In the genomic region with DNA sequence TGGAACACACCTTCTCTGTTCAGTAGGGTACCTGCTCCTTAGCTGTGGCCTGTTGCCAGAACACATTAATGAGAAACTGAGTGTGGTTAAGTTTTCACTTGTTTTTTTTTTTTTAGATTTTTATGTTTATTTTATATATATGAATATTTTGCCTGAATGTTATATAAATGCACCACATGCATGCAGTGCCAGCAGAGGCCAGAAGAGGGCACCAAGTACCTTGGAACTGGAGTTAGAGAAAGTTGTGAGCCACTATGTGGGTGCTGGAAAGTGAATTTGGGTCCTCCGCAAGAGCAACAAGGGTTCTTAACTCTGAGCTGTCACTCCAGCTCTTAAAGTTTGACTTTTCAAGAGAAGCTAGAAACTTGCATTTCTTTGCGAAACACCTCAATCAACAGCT, we compare ENCODE assay signal across 11 mouse cellular contexts. TPM values are rescaled to one million over a fixed set of nuclear protein-coding genes. Genes with fewer than 3 reads are reported as not detected.
DNase-seq lines count a peak whose midpoint lies in the region; ATAC-seq and TF ChIP-seq lines count a peak whose summit lies in the region.
"Had no signal": no experiment of that assay in that cellular context is flagged by ENCODE, and none has a peak within 500 bp of the region (broad histone marks: within the 10 kb centered on the region; RNA-seq: fewer than 3 reads in every experiment).

No protein-coding gene starts in this region.

- peak; percentile 50 for TF ChIP-seq CTCF in hindbrain, postnatal 0 days (IDR thresholded peaks at IDR 0.05; ENCODE audit: low read depth)
- TF ChIP-seq CTCF in CH12.LX (conservative IDR thresholded peaks at IDR 0.05 in 1 of 2, IDR thresholded peaks at IDR 0.05 in 1 of 2; ENCODE audit: low read depth in 2 of 2, low read length in 2 of 2) = peak in 1 of 2 experiments; percentile 42; a peak in 2 of 4 replicates
- TF ChIP-seq CTCF in heart, postnatal 0 days (IDR thresholded peaks at IDR 0.05; ENCODE audit: low read depth) = peak; percentile 49

- 96% methylated on average over 2 of the region's 2 CpGs for WGBS in hindbrain, postnatal 0 days
- WGBS in hindbrain, embryonic 14.5 days = 91% methylated on average over 2 of the region's 2 CpGs
- 94% methylated on average over 2 of the region's 2 CpGs for WGBS in heart, postnatal 0 days
- 91% methylated on average over 2 of the region's 2 CpGs for WGBS in forebrain, embryonic 10.5 days

- no peaks in the 10 kb centered on the region for H3K4me1 ChIP-seq in hindbrain, postnatal 0 days (ENCODE audit: insufficient read depth, low read length)
- no peaks in the 10 kb centered on the region for H3K4me1 ChIP-seq in hindbrain, embryonic 14.5 days (replicated peaks; ENCODE audit: control insufficient read depth, insufficient read depth, low read length)
- H3K4me1 ChIP-seq in CH12.LX (ENCODE audit: control insufficient read depth in 1 of 2, insufficient read depth in 2 of 2) = no peaks in the 10 kb centered on the region
- no peaks in the 10 kb centered on the region for H3K4me1 ChIP-seq in heart, postnatal 0 days (ENCODE audit: control insufficient read depth, insufficient read depth)
- H3K4me1 ChIP-seq in forebrain, embryonic 10.5 days = no peaks in the 10 kb centered on the region
- H3K4me1 ChIP-seq: neural tube, embryonic 13.5 days had no signal

- TF ChIP-seq EP300 in CH12.LX (IDR thresholded peaks at IDR 0.05; ENCODE audit: low read length) = no peak
- no peak for TF ChIP-seq EP300 in heart, postnatal 0 days (IDR thresholded peaks at IDR 0.05; ENCODE audit: low read depth)

- no peak overlapping the region for H3K27ac ChIP-seq in hindbrain, postnatal 0 days
- H3K27ac ChIP-seq in hindbrain, embryonic 14.5 days = no peak overlapping the region
- H3K27ac ChIP-seq in CH12.LX (ENCODE audit: insufficient read depth, low read depth) = no peak overlapping the region
- no peak overlapping the region for H3K27ac ChIP-seq in heart, postnatal 0 days (ENCODE audit: low read depth)
- H3K27ac ChIP-seq in forebrain, embryonic 10.5 days = no peak overlapping the region
- H3K27ac ChIP-seq: neural tube, embryonic 13.5 days had no signal

- peak; percentile 16 for TF ChIP-seq RAD21 in CH12.LX (IDR thresholded peaks at IDR 0.05; ENCODE audit: low read depth, low read length)

- dilution Hi-C loops in CH12.LX (cut with MboI; ENCODE audit: extremely low pct_ligation_motif_present, extremely low pct_unique_long_range_greater_than_20kb, low sequenced_read_pairs) = no loop called here

- no peaks in the 10 kb centered on the region for H3K79me2 ChIP-seq in CH12.LX (replicated peaks; ENCODE audit: control insufficient read depth, extremely low read depth, insufficient read depth, poor library complexity, severe bottlenecking)

- H3K9me3 ChIP-seq in hindbrain, postnatal 0 days (ENCODE audit: low read length) = no peaks in the 10 kb centered on the region
- no peaks in the 10 kb centered on the region for H3K9me3 ChIP-seq in hindbrain, embryonic 14.5 days (ENCODE audit: control insufficient read depth, low read length)
- H3K9me3 ChIP-seq in CH12.LX (replicated peaks; ENCODE audit: low read length) = no peaks in the 10 kb centered on the region
- H3K9me3 ChIP-seq in heart, postnatal 0 days (replicated peaks; ENCODE audit: control insufficient read depth, low read length) = no peaks in the 10 kb centered on the region
- H3K9me3 ChIP-seq in forebrain, embryonic 10.5 days = no peaks in the 10 kb centered on the region
- H3K9me3 ChIP-seq: neural tube, embryonic 13.5 days had no signal

- TF ChIP-seq POLR2A in CH12.LX (IDR thresholded peaks at IDR 0.05; ENCODE audit: low read depth, low read length) = no peak

- H3K4me2 ChIP-seq in hindbrain, postnatal 0 days (ENCODE audit: low read depth, low read length) = no peak overlapping the region
- H3K4me2 ChIP-seq in hindbrain, embryonic 14.5 days (replicated peaks) = no peak overlapping the region
- no peak overlapping the region for H3K4me2 ChIP-seq in CH12.LX (ENCODE audit: insufficient read depth, low read depth, poor library complexity, severe bottlenecking)
- no peak overlapping the region for H3K4me2 ChIP-seq in heart, postnatal 0 days (ENCODE audit: low read depth, low read length)
- H3K4me2 ChIP-seq: neural tube, embryonic 13.5 days had no signal

- in situ Hi-C loops in CH12.LX (cut with MboI; ENCODE audit: low pct_ligation_motif_present, low pct_unique_long_range_greater_than_20kb, low sequenced_read_pairs) = no loop called here

- peak; percentile 7 for DNase-seq in hindbrain, postnatal 0 days (ENCODE audit: low spot score)
- no peak for DNase-seq in hindbrain, embryonic 14.5 days (ENCODE audit: low spot score)
- peak; percentile 22 for DNase-seq in CH12.LX (ENCODE audit: extremely low read depth)
- DNase-seq in adrenal gland, postnatal 14 days = peak; percentile 41
- DNase-seq in heart, postnatal 0 days (ENCODE audit: low spot score) = no peak
- DNase-seq in lung, adult 18-20 months = peak; percentile 4 to 14
- peak; percentile 48 for DNase-seq in splenic B cell, adult 2 months (ENCODE audit: low read depth, low spot score)
- DNase-seq in forebrain, embryonic 10.5 days (ENCODE audit: extremely low spot score, low spot score) = no peak

- H3K36me3 ChIP-seq in hindbrain, postnatal 0 days (ENCODE audit: insufficient read depth, low read length) = no peaks in the 10 kb centered on the region
- H3K36me3 ChIP-seq in hindbrain, embryonic 14.5 days (replicated peaks; ENCODE audit: control insufficient read depth, insufficient read depth) = peaks cover 14% of the 10 kb centered on the region; the same call in 1 of the 2 replicates
- peaks cover 0 to 5% of the 10 kb centered on the region in 2 experiments for H3K36me3 ChIP-seq in CH12.LX (replicated peaks in 1 of 2; ENCODE audit: control insufficient read depth in 1 of 2, insufficient read depth in 1 of 2, low read length in 1 of 2)
- no peaks in the 10 kb centered on the region for H3K36me3 ChIP-seq in heart, postnatal 0 days (replicated peaks; ENCODE audit: control insufficient read depth, insufficient read depth, low read length)
- H3K36me3 ChIP-seq in splenic B cell, adult 2 months (ENCODE audit: control insufficient read depth, insufficient read depth, low read length, poor library complexity, severe bottlenecking) = no peaks in the 10 kb centered on the region
- H3K36me3 ChIP-seq in forebrain, embryonic 10.5 days (replicated peaks) = no peaks in the 10 kb centered on the region
- H3K36me3 ChIP-seq: neural tube, embryonic 13.5 days had no signal

- no peaks in the 10 kb centered on the region for H3K27me3 ChIP-seq in hindbrain, postnatal 0 days (ENCODE audit: insufficient read depth, low read length)
- no peaks in the 10 kb centered on the region for H3K27me3 ChIP-seq in hindbrain, embryonic 14.5 days (ENCODE audit: control insufficient read depth, insufficient read depth, low read length)
- H3K27me3 ChIP-seq in CH12.LX (replicated peaks) = no peaks in the 10 kb centered on the region
- H3K27me3 ChIP-seq in heart, postnatal 0 days (ENCODE audit: control insufficient read depth, insufficient read depth, low read length) = no peaks in the 10 kb centered on the region
- no peaks in the 10 kb centered on the region for H3K27me3 ChIP-seq in splenic B cell, adult 2 months (ENCODE audit: control insufficient read depth, insufficient read depth, low read length, poor library complexity, severe bottlenecking)
- no peaks in the 10 kb centered on the region for H3K27me3 ChIP-seq in forebrain, embryonic 10.5 days (ENCODE audit: poor library complexity, severe bottlenecking)
- H3K27me3 ChIP-seq: neural tube, embryonic 13.5 days had no signal

- no peak overlapping the region for H3K9ac ChIP-seq in hindbrain, postnatal 0 days (replicated peaks; ENCODE audit: low read length)
- no peak overlapping the region for H3K9ac ChIP-seq in hindbrain, embryonic 14.5 days
- H3K9ac ChIP-seq in CH12.LX (ENCODE audit: insufficient read depth, low read depth) = no peak overlapping the region
- H3K9ac ChIP-seq in heart, postnatal 0 days (replicated peaks; ENCODE audit: low read depth, low read length) = no peak overlapping the region
- H3K9ac ChIP-seq: neural tube, embryonic 13.5 days had no signal

- ATAC-seq in hindbrain, postnatal 0 days = no peak
- ATAC-seq in hindbrain, embryonic 14.5 days (ENCODE audit: low FRiP score) = no peak
- ATAC-seq in heart, postnatal 0 days (ENCODE audit: insufficient read depth, low read depth) = no peak

- no peak overlapping the region for H3K4me3 ChIP-seq in hindbrain, postnatal 0 days (ENCODE audit: low read length)
- H3K4me3 ChIP-seq in hindbrain, embryonic 14.5 days (replicated peaks; ENCODE audit: low read length) = no peak overlapping the region
- no peak overlapping the region for H3K4me3 ChIP-seq in CH12.LX (replicated peaks in 1 of 3; ENCODE audit: low read depth in 2 of 3, low read length in 2 of 3, poor library complexity in 1 of 3)
- no peak overlapping the region for H3K4me3 ChIP-seq in heart, postnatal 0 days (ENCODE audit: low read depth, low read length)
- no peak overlapping the region for H3K4me3 ChIP-seq in forebrain, embryonic 10.5 days
- H3K4me3 ChIP-seq: neural tube, embryonic 13.5 days had no signal

RNA-seq across cellular contexts. Expression of gene Slc25a14, which starts 20.9 kb away (rescaled TPM):
- total RNA-seq in hindbrain, postnatal 0 days (2014; rRNA removed) = 12.1 and 18.1 TPM in 2 replicates
- 40.6 and 41.3 TPM in 2 replicates for polyA plus RNA-seq in hindbrain, postnatal 0 days (2015; fragmentation: Nextera tagmentation; extraction: Ambion mirVana)
- 40.8 and 44.8 TPM in 2 replicates for polyA plus RNA-seq in hindbrain, embryonic 14.5 days (2014; fragmentation: Nextera tagmentation; extraction: Ambion mirVana)
- 10.1 and 10.2 TPM in 2 replicates for total RNA-seq in CH12.LX (2012; rRNA removed)
- total RNA-seq in CH12.LX (2014; rRNA removed) = 13.7 and 17.9 TPM in 2 replicates
- 8.9 and 9.7 TPM in 2 replicates for polyA plus RNA-seq in CH12.LX (2012; ENCODE audit: insufficient read length, low read depth)
- 7.1 and 8.2 TPM in 2 replicates for total RNA-seq in adrenal gland, postnatal 14 days (2021)
- 2.5 TPM in 1 of 2 replicates, not detected in the other for total RNA-seq in heart, postnatal 0 days (2014; rRNA removed; ENCODE audit: low replicate concordance)
- 5.5 and 5.7 TPM in 2 replicates for polyA plus RNA-seq in heart, postnatal 0 days (2015; fragmentation: Nextera tagmentation; extraction: Ambion mirVana)
- polyA plus RNA-seq in forebrain, embryonic 10.5 days (2016; fragmentation: Nextera tagmentation; extraction: Ambion mirVana) = 20.5 and 22.6 TPM in 2 replicates

RNA-seq across cellular contexts. Expression of gene Gpr119, which starts 30.2 kb away (rescaled TPM):
- not detected in 2 replicates for total RNA-seq in hindbrain, postnatal 0 days (2014; rRNA removed)
- polyA plus RNA-seq in hindbrain, postnatal 0 days (2015; fragmentation: Nextera tagmentation; extraction: Ambion mirVana) = not detected in 2 replicates
- not detected in 2 replicates for polyA plus RNA-seq in hindbrain, embryonic 14.5 days (2014; fragmentation: Nextera tagmentation; extraction: Ambion mirVana)
- total RNA-seq in CH12.LX (2012; rRNA removed) (not detected in 2 replicates), CH12.LX (2014; rRNA removed) (not detected in 2 replicates)
- polyA plus RNA-seq in CH12.LX (2012; ENCODE audit: insufficient read length, low read depth) = not detected in 2 replicates
- total RNA-seq in adrenal gland, postnatal 14 days (2021) = not detected in 2 replicates
- not detected in 2 replicates for total RNA-seq in heart, postnatal 0 days (2014; rRNA removed; ENCODE audit: low replicate concordance)
- not detected in 2 replicates for polyA plus RNA-seq in heart, postnatal 0 days (2015; fragmentation: Nextera tagmentation; extraction: Ambion mirVana)
- not detected in 2 replicates for polyA plus RNA-seq in forebrain, embryonic 10.5 days (2016; fragmentation: Nextera tagmentation; extraction: Ambion mirVana)
- total RNA-seq: common myeloid progenitor, adult 5-6 weeks; layer of hippocampus, adult 18-20 months had no signal

RNA-seq across cellular contexts. Expression of gene Zfp280c, which starts 49.8 kb away (rescaled TPM):
- total RNA-seq in hindbrain, postnatal 0 days (2014; rRNA removed) = 15.7 and 19.4 TPM in 2 replicates
- polyA plus RNA-seq in hindbrain, postnatal 0 days (2015; fragmentation: Nextera tagmentation; extraction: Ambion mirVana) = 7.7 and 9.2 TPM in 2 replicates
- polyA plus RNA-seq in hindbrain, embryonic 14.5 days (2014; fragmentation: Nextera tagmentation; extraction: Ambion mirVana) = 12.7 and 12.9 TPM in 2 replicates
- 12.5 and 12.7 TPM in 2 replicates for total RNA-seq in CH12.LX (2012; rRNA removed)
- total RNA-seq in CH12.LX (2014; rRNA removed) = 30.5 and 32.3 TPM in 2 replicates
- polyA plus RNA-seq in CH12.LX (2012; ENCODE audit: insufficient read length, low read depth) = 24.0 and 29.2 TPM in 2 replicates
- total RNA-seq in adrenal gland, postnatal 14 days (2021) = 11.5 and 18.2 TPM in 2 replicates
- 17.3 and 18.6 TPM in 2 replicates for total RNA-seq in heart, postnatal 0 days (2014; rRNA removed; ENCODE audit: low replicate concordance)
- 3.6 and 4.8 TPM in 2 replicates for polyA plus RNA-seq in heart, postnatal 0 days (2015; fragmentation: Nextera tagmentation; extraction: Ambion mirVana)
- polyA plus RNA-seq in forebrain, embryonic 10.5 days (2016; fragmentation: Nextera tagmentation; extraction: Ambion mirVana) = 20.4 and 25.2 TPM in 2 replicates

RNA-seq across cellular contexts. Expression of gene Rbmx2, which starts 50.7 kb away (rescaled TPM):
- total RNA-seq in hindbrain, postnatal 0 days (2014; rRNA removed) = 4.9 and 6.0 TPM in 2 replicates
- polyA plus RNA-seq in hindbrain, postnatal 0 days (2015; fragmentation: Nextera tagmentation; extraction: Ambion mirVana) = 23.7 and 28.2 TPM in 2 replicates
- polyA plus RNA-seq in hindbrain, embryonic 14.5 days (2014; fragmentation: Nextera tagmentation; extraction: Ambion mirVana) = 18.7 and 19.0 TPM in 2 replicates
- total RNA-seq in CH12.LX (2012; rRNA removed) (15.1 and 17.2 TPM in 2 replicates), CH12.LX (2014; rRNA removed) (14.6 and 16.9 TPM in 2 replicates)
- polyA plus RNA-seq in CH12.LX (2012; ENCODE audit: insufficient read length, low read depth) = 18.4 and 23.4 TPM in 2 replicates
- total RNA-seq in adrenal gland, postnatal 14 days (2021) = 3.5 and 4.9 TPM in 2 replicates
- total RNA-seq in heart, postnatal 0 days (2014; rRNA removed; ENCODE audit: low replicate concordance) = 5.1 and 9.7 TPM in 2 replicates
- polyA plus RNA-seq in heart, postnatal 0 days (2015; fragmentation: Nextera tagmentation; extraction: Ambion mirVana) = 9.9 and 10.8 TPM in 2 replicates
- 31.2 and 32.3 TPM in 2 replicates for polyA plus RNA-seq in forebrain, embryonic 10.5 days (2016; fragmentation: Nextera tagmentation; extraction: Ambion mirVana)

Comparison
In these comparisons a context has a peak if more than half of its experiments do, and no peak if none do; other contexts are left out.
1. DNase-seq: peak in hindbrain, postnatal 0 days (single experiment), CH12.LX (single experiment), adrenal gland, postnatal 14 days (single experiment), lung, adult 18-20 months (2 of 2) and splenic B cell, adult 2 months (single experiment); none in hindbrain, embryonic 14.5 days (single experiment), heart, postnatal 0 days (single experiment) and forebrain, embryonic 10.5 days (single experiment).